8 mouse cellular contexts compared by ENCODE assay signal in genomic region chr9:102479022-102479421, GRCm38 (mm10). TPM values are rescaled to one million over a fixed set of nuclear protein-coding genes. Genes with fewer than 3 reads are reported as not detected.
DNase-seq lines count a peak whose midpoint lies in the region; ATAC-seq lines count a peak whose summit lies in the region.

No protein-coding gene starts in this region.

- no peak overlapping the region for H3K27ac ChIP-seq in heart, embryonic 11.5 days (ENCODE audit: low read depth, low read length)

- no peaks in the 10 kb centered on the region for H3K9me3 ChIP-seq in heart, embryonic 11.5 days (replicated peaks; ENCODE audit: control insufficient read depth, low read length)

- H3K4me3 ChIP-seq in heart, embryonic 11.5 days (ENCODE audit: low read depth, low read length), result no peak overlapping the region

- no peaks in the 10 kb centered on the region for H3K36me3 ChIP-seq in heart, embryonic 11.5 days (ENCODE audit: control insufficient read depth, insufficient read depth, low read length)

- 38% methylated on average over 9 of the region's 9 CpGs for WGBS in heart, embryonic 11.5 days (ENCODE audit: insufficient replicate concordance)

- H3K4me2 ChIP-seq in heart, embryonic 11.5 days, result no peak overlapping the region

- no peaks in the 10 kb centered on the region for H3K27me3 ChIP-seq in heart, embryonic 11.5 days (ENCODE audit: control insufficient read depth, insufficient read depth, low read length)

- no peak overlapping the region for H3K9ac ChIP-seq in heart, embryonic 11.5 days (ENCODE audit: low read depth, low read length)

- DNase-seq in heart, adult 11 months, result peak; percentile 89
- peak; percentile 63 for DNase-seq in 416B (ENCODE audit: low read depth)
- peak; percentile 29 for DNase-seq in WW6 (ENCODE audit: low read depth, low spot score)
- DNase-seq in heart, postnatal 4 days, result peak; percentile 63
- peak; percentile 25 to 64 for DNase-seq in spleen, postnatal 10 days (ENCODE audit: low spot score in 2 of 2)
- DNase-seq in Muller cell, postnatal 12 days (ENCODE audit: inconsistent ontology term), result no peak
- DNase-seq in right cerebral cortex, postnatal 4 days, result no peak

- ATAC-seq in heart, embryonic 11.5 days (replicated peaks; ENCODE audit: insufficient number of reproducible peaks, low FRiP score, low TSS enrichment), result no peak

- no peaks in the 10 kb centered on the region for H3K4me1 ChIP-seq in heart, embryonic 11.5 days (ENCODE audit: control insufficient read depth, insufficient read depth, low read length)

RNA-seq across cellular contexts. Expression of gene Ky, which starts 26.5 kb away (rescaled TPM):
- polyA plus RNA-seq in heart, embryonic 11.5 days (2014; fragmentation: Nextera tagmentation; extraction: Ambion mirVana), result 0.27 and 2.3 TPM in 2 replicates
- total RNA-seq in heart, postnatal 4 days (2021), result 10 to 100 TPM in 1 of 2 experiments, 1 to 10 TPM in 1; 9.3 to 10.4 TPM

Comparison
In these comparisons a context has a peak if more than half of its experiments do, and no peak if none do; other contexts are left out.
1. DNase-seq: peak in heart, adult 11 months (single experiment), 416B (single experiment), WW6 (single experiment), heart, postnatal 4 days (single experiment) and spleen, postnatal 10 days (2 of 2); none in Muller cell, postnatal 12 days (single experiment) and right cerebral cortex, postnatal 4 days (single experiment).